Mouse (Mus musculus): ENCODE results near the gene Isca1.

DNA sequence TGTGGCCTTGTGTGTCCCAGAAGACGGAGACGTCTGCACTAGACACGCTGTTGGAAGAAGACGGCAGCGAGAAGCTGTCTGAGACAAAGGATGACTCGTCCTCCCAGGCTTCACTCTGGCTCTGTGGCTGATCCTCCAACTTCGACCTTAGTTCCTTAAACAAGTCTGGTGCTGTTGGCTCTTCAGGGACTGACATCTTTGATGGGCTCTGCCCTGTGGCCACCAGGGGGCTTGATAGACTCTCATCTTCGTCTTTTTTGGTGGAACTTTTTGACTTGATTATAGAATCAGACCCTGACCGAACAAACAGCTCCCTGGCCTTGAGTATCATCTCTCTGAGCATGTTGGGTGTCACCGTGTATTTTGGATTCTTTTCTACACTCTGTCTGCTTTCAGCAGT is 27.9 kb downstream of the Isca1 start:
- TF ChIP-seq GATA1 (IDR thresholded peaks at IDR 0.05; ENCODE audit: borderline replicate concordance, low read length) = no peak
- TF ChIP-seq FLI1 (IDR thresholded peaks at IDR 0.05; ENCODE audit: low read length) = no peak
